Mouse (Mus musculus) spleen, adult 2 months (tissue): ENCODE data around the gene Nbl1. TPM values are rescaled to one million over a fixed set of nuclear protein-coding genes. Genes with fewer than 3 reads are reported as not detected.

Experiments
- DNase-seq, 2 experiments: peaks; one replicate each; pipeline versions ENCODE4 v3.0.0 to v3.0.0-alpha.2; 2012 to 2021; ENCODE audit warnings: low spot score in 2 of 2, low read depth in 1 of 2
- H3K27ac ChIP-seq: fragments of 200-500 bp; 2 replicates; pipeline ENCODE4 v1.5.1; 2012; ENCODE audit warnings: low read length, inconsistent platforms; ENCODE audit not compliant: insufficient read depth
- H3K27me3 ChIP-seq: fragments of 200-500 bp; 2 replicates; pipeline ENCODE4 v1.6.1; 2012; ENCODE audit warnings: mild to moderate bottlenecking, moderate library complexity, low read length, inconsistent platforms; ENCODE audit not compliant: control insufficient read depth, insufficient read depth
- H3K36me3 ChIP-seq: fragments of 200-500 bp; 2 replicates; pipeline ENCODE4 v1.6.1; 2012; ENCODE audit warnings: mild to moderate bottlenecking, low read length, inconsistent platforms; ENCODE audit not compliant: control insufficient read depth, insufficient read depth
- H3K4me1 ChIP-seq: fragments of 200-500 bp; 2 replicates; pipeline ENCODE4 v1.6.1; 2011; ENCODE audit warnings: inconsistent platforms; ENCODE audit not compliant: control insufficient read depth, insufficient read depth, insufficient read length
- H3K4me3 ChIP-seq: fragments of 200-500 bp; 2 replicates; pipeline ENCODE4 v1.5.1; 2011; ENCODE audit warnings: mild to moderate bottlenecking, inconsistent platforms; ENCODE audit not compliant: insufficient read depth, insufficient read length; ENCODE audit errors: extremely low read depth
- CTCF ChIP-seq: fragments of 200-500 bp; IDR thresholded peaks from 2 replicates; pipeline ENCODE4 v1.5.1; 2011; ENCODE audit warnings: mild to moderate bottlenecking, inconsistent platforms; ENCODE audit not compliant: insufficient read depth, insufficient read length, insufficient replicate concordance; ENCODE audit errors: extremely low read depth
- POLR2A ChIP-seq: fragments of 200-500 bp; IDR thresholded peaks from 2 replicates; pipeline ENCODE4 v1.6.1; 2011; ENCODE audit warnings: low read depth, low read length, inconsistent platforms
- WGBS: fragments of 180-500 bp; shearing (Covaris S2); methylation state at CpG from one replicate; pipeline ENCODE4 v1.1.7; 2018; 5-methylcytosine and 5-hydroxymethylcytosine counted together
- polyA plus RNA-seq: library from polyadenylated mRNA; depleted of rRNA; stranded (reverse); fragments of >200 nt; gene quantifications from 2 replicates; pipeline ENCODE4 v1.2.3, GENCODE M21; 2012

Nbl1 gene
- polyA plus RNA-seq, 1 experiment, result 10.3 TPM

DNA sequence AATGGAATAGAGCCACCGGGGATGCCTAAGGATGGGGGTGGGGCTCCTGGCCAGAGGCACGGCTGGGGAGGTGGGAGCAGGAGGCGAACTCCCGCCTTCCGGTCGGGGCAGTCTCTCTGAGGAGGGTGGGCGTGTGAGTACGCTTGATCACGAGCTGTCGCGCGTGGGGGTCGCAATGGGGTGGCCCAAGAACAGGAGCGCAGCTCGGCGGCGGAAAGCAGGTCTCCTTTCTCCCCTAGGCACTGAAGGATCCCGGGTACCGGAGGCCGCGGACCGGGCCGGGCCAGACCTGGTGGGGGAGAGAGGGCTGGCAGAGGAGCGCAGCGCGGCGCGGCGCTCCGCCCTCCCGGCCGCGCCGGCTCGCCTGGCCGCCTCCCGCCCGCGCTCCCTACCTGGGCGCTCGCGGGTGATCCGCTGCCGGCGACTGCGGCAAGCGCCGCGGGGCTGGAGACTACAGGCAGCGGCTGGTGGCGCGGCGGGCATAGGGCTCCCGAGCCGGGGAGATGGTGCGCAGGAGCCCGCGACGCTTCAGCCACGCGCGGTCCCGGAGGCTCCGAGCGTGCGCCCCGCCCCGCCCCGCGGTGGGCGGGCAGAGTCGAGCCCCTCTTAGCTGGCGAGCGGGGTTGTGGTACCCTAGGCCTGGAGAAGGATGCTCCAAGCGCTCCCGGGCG lies 17.6 kb downstream of the Nbl1 start, which contains the start of gene Htr6:
TSS of gene Htr6 (minus strand) at position 530 of the 671 bp plus-strand sequence.
- Histone ChIP-seq H3K27ac (no peak within 1 kb of the TSS), H3K27me3 (peaks cover 7% of the 10 kb centered on the region; the same call in 1 of the 2 replicates), H3K4me1 (no peaks in the 10 kb centered on the region; the same call in 1 of the 2 replicates), H3K36me3 (no peaks in the 10 kb centered on the region), H3K4me3 (no peak within 1 kb of the TSS)
- 2% methylated on average over 71 of the region's 77 CpGs for WGBS
- DNase-seq, result no peak
- TF ChIP-seq CTCF (no peak), POLR2A (no peak)

DNA sequence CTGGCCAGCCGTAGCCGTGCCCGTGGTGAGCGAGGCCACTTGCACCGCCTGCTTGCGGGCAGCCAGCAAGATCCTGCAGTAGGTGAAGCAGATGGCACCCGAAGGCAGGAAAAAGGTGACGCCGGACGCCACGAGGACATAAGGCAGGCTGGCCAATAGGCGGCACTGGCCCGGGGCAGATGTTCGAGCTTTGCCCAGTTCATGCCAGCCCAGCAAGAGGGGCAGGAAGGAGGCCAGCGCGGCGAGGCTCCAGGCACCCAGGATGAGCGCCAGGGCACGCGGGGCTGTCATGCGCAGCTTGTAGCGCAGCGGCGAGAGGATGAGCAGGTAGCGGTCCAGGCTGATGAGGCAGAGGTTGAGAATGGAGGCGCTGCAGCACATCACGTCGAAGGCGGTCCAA lies 18.7 kb downstream of the Nbl1 start:
- H3K27ac ChIP-seq, result no peak overlapping the region
- WGBS, result 23% methylated on average over 29 of the region's 29 CpGs

DNA sequence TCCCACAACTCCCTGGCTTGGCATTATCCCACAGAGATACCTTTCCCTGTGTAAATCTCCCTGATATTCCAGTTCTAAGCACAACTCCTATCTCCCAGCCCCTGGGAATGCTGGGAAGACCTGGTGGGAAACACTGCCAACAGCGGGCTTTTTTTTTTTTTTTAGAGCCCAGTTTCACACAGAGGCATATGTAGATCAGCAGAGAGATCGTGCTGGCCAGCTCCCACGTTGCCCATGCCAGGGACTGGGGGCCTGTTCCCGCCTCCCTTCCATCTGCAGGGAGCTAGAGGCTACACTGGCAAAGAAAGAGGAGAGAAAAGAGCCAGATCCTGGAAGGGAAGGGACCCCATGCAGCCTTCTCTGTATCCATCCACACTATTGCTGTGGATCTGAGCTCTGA lies 24.5 kb downstream of the Nbl1 start:
- Histone ChIP-seq H3K36me3 (no peaks in the 10 kb centered on the region), H3K27ac (no peak overlapping the region), H3K27me3 (no peaks in the 10 kb centered on the region), H3K4me3 (no peak overlapping the region), H3K4me1 (no peaks in the 10 kb centered on the region)
- DNase-seq, result no peak
- 32% methylated on average over 4 of the region's 4 CpGs for WGBS
- TF ChIP-seq CTCF, result no peak

More for the DNA sequence above, 18.7 kb downstream of the Nbl1 start:
- TF ChIP-seq POLR2A, result no peak
- TF ChIP-seq CTCF, result no peak
- Histone ChIP-seq H3K36me3 (no peaks in the 10 kb centered on the region), H3K27me3 (peaks cover 7% of the 10 kb centered on the region; the same call in 1 of the 2 replicates), H3K4me1 (no peaks in the 10 kb centered on the region; the same call in 1 of the 2 replicates), H3K4me3 (no peak overlapping the region)
- no peak for DNase-seq

DNA sequence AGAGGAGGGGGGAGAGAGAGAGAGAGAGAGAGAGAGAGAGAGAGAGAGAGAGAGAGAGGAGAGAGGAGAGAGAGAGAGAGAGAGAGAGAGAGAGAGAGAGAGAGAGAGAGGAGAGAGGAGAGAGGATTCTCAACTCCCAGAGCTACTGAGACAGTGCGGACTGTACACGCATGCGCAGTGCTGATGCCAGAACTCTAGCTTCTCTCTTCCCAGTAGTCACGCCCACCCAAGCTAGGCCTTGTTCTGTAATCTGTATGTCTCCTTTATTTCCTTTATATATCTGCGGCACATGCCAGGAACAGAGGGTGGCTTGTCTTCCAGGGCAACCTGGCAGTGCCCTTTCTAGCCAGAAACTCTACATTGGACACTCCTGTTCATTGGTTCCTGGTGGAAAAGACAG lies 28.0 kb downstream of the Nbl1 start:
- Histone ChIP-seq H3K4me3 (no peak overlapping the region), H3K36me3 (no peaks in the 10 kb centered on the region), H3K27me3 (no peaks in the 10 kb centered on the region), H3K27ac (no peak overlapping the region), H3K4me1 (no peaks in the 10 kb centered on the region)
- 88% methylated on average over 5 of the region's 5 CpGs for WGBS
- DNase-seq, result no peak
- TF ChIP-seq POLR2A (no peak), CTCF (no peak)

DNA sequence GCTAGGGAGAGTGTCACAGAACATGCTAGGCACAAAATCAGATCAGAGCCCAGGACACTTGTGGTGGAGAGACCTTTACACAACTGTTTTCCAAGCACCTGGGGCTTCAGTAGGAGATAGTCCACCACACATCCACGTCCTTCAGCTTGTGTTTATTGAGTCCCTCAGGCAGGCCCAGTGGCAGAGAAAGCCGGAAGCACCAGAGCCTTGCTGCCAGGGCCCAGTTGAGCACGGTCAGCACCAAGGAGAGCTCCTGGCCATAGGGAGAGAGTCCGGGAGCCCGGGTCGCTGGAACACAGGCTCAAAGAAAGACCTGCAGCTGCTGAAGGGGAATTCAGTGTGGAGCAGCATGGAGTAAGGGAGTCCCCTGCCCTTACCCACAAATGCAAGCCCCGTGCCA lies 33.2 kb downstream of the Nbl1 start:
- WGBS, result 36% methylated on average over 7 of the region's 7 CpGs
- no peak for DNase-seq
- H3K4me1 ChIP-seq, result no peaks in the 10 kb centered on the region
- H3K27ac ChIP-seq, result no peak overlapping the region
- H3K27me3 ChIP-seq, result no peaks in the 10 kb centered on the region
- TF ChIP-seq CTCF, result no peak
- no peak for TF ChIP-seq POLR2A
- H3K36me3 ChIP-seq, result peaks cover 8% of the 10 kb centered on the region
- H3K4me3 ChIP-seq, result no peak overlapping the region

DNA sequence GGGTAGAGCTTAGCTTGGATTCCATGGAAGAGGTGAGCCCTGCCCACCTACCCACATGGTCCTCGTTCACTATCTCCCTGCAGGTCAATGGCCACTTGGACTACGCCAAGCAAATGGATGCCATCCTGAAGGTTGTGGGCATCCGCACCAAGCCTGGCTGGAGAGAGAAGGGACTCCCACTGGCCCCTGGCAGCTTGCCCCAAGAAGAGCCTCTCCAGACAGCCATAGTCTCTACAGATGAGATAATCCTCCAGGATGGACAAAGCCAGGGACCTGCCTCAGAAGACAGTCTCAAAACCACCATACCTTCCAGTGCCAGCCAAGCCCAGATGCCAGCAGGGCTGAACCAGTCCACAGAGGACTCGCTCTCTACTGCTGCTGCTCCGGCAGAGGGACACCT lies 34.8 kb downstream of the Nbl1 start:
- Histone ChIP-seq H3K4me3 (no peak overlapping the region), H3K27me3 (no peaks in the 10 kb centered on the region)

DNA sequence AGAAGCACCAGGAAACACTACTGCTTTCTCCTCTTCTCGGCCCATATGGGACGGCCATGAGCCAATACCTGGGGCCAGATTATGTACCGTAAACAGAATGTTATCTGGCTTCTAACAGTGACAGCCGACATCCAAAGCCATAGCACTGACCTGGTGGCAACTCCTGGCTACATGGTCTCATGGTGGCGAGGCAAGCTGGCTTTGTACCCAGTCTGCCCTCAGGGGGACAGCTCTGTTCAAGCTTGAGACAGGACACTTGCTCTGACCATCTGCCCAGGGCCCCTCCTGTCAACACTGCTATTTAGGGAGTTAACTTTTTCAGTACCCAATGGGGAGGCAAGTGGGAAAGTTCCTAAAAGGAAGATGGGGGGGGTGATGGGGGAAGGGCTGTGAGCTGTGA lies 35.5 kb downstream of the Nbl1 start:
- peaks cover 8% of the 10 kb centered on the region for H3K36me3 ChIP-seq
- no peak for DNase-seq
- H3K4me3 ChIP-seq, result no peak overlapping the region
- H3K27ac ChIP-seq, result no peak overlapping the region
- no peaks in the 10 kb centered on the region for H3K27me3 ChIP-seq
- WGBS, result 90% methylated on average over 5 of the region's 5 CpGs
- TF ChIP-seq POLR2A (no peak), CTCF (no peak)
- H3K4me1 ChIP-seq, result no peaks in the 10 kb centered on the region

More for the DNA sequence above, 34.8 kb downstream of the Nbl1 start:
- WGBS, result 92% methylated on average over 5 of the region's 5 CpGs
- no peak for DNase-seq
- TF ChIP-seq CTCF, result no peak
- Histone ChIP-seq H3K27ac (no peak overlapping the region), H3K36me3 (peaks cover 8% of the 10 kb centered on the region), H3K4me1 (no peaks in the 10 kb centered on the region)
